Mouse (Mus musculus): ENCODE measurements at regions not wholly inside any gene's neighbourhood (a gene's known extent, or its start where the extent isn't known, plus 50 kb on each side); places are given as distances from the start of the nearest gene placed in this dataset.

- Histone ChIP-seq H3K4me1 (replicated peaks; ENCODE audit: control insufficient read depth in 2 of 2, insufficient read depth in 2 of 2, low read length in 1 of 2) (no peaks in the 10 kb centered on the region), H3K36me3 (replicated peaks; ENCODE audit: control insufficient read depth, insufficient read depth, low read depth) (no peaks in the 10 kb centered on the region), H3K27ac (no peak overlapping the region), H3K9ac (replicated peaks) (no peak overlapping the region), H3K9me3 (ENCODE audit: control insufficient read depth, low read length) (no peaks in the 10 kb centered on the region), H3K27me3 (ENCODE audit: control insufficient read depth, insufficient read depth, low read length) (no peaks in the 10 kb centered on the region), H3K4me2 (ENCODE audit: low read depth) (no peak overlapping the region), H3K4me3 (ENCODE audit: insufficient read depth in 1 of 2, low read depth in 2 of 2, low read length in 2 of 2) (no peak overlapping the region)
- 23% methylated on average over 3 of the region's 3 CpGs for WGBS (ENCODE audit: insufficient replicate concordance)
- TF ChIP-seq EP300 (IDR thresholded peaks at IDR 0.05; ENCODE audit: low read depth): no peak
- no peak; the same call in 1 of the 2 replicates for TF ChIP-seq CTCF (IDR thresholded peaks at IDR 0.05; ENCODE audit: low read depth)
- ATAC-seq (ENCODE audit: insufficient read depth) (no peak), DNase-seq (ENCODE audit: low read depth in 3 of 3, low spot score in 3 of 3) (no peak)
These were observed 223.2 kb downstream of the Rassf9 start for GRCm38 (mm10) chr10:102735207-102735606.

GRCm38 (mm10) chr10:102732420-102732819 is 220.4 kb downstream of the Rassf9 start:
- Histone ChIP-seq H3K4me1 (replicated peaks; ENCODE audit: control insufficient read depth in 2 of 2, insufficient read depth in 2 of 2, low read length in 1 of 2) (no peaks in the 10 kb centered on the region), H3K9me3 (ENCODE audit: control insufficient read depth, low read length) (no peaks in the 10 kb centered on the region), H3K9ac (replicated peaks) (no peak overlapping the region), H3K27me3 (ENCODE audit: control insufficient read depth, insufficient read depth, low read length) (no peaks in the 10 kb centered on the region), H3K36me3 (replicated peaks; ENCODE audit: control insufficient read depth, insufficient read depth, low read depth) (no peaks in the 10 kb centered on the region), H3K4me2 (ENCODE audit: low read depth) (no peak overlapping the region), H3K4me3 (ENCODE audit: insufficient read depth in 1 of 2, low read depth in 2 of 2, low read length in 2 of 2) (no peak overlapping the region), H3K27ac (no peak overlapping the region)
- no peak for DNase-seq (ENCODE audit: low read depth in 3 of 3, low spot score in 3 of 3)
- no peak for ATAC-seq (ENCODE audit: insufficient read depth)
- WGBS (ENCODE audit: insufficient replicate concordance): 46% methylated on average over 6 of the region's 6 CpGs
- TF ChIP-seq EP300 (IDR thresholded peaks at IDR 0.05; ENCODE audit: low read depth) (no peak), CTCF (IDR thresholded peaks at IDR 0.05; ENCODE audit: low read depth) (no peak)

- no peaks in the 10 kb centered on the region for H3K9me3 ChIP-seq (ENCODE audit: control insufficient read depth, low read length)
- no peaks in the 10 kb centered on the region for H3K4me1 ChIP-seq (replicated peaks; ENCODE audit: control insufficient read depth in 2 of 2, insufficient read depth in 2 of 2, low read length in 1 of 2)
- H3K36me3 ChIP-seq (replicated peaks; ENCODE audit: control insufficient read depth, insufficient read depth, low read depth): no peaks in the 10 kb centered on the region
- H3K9ac ChIP-seq (replicated peaks): no peak overlapping the region
- TF ChIP-seq EP300 (IDR thresholded peaks at IDR 0.05; ENCODE audit: low read depth) (no peak), CTCF (IDR thresholded peaks at IDR 0.05; ENCODE audit: low read depth) (no peak)
- H3K4me3 ChIP-seq (ENCODE audit: insufficient read depth in 1 of 2, low read depth in 2 of 2, low read length in 2 of 2): no peak overlapping the region
- DNase-seq (ENCODE audit: low read depth in 3 of 3, low spot score in 3 of 3): no peak
- no peak for ATAC-seq (ENCODE audit: insufficient read depth)
- no peak overlapping the region for H3K27ac ChIP-seq
- 23% methylated on average over 2 of the region's 2 CpGs for WGBS (ENCODE audit: insufficient replicate concordance)
- no peaks in the 10 kb centered on the region for H3K27me3 ChIP-seq (ENCODE audit: control insufficient read depth, insufficient read depth, low read length)
- H3K4me2 ChIP-seq (ENCODE audit: low read depth): no peak overlapping the region
These were observed 200.2 kb downstream of the Rassf9 start for GRCm38 (mm10) chr10:102712263-102712662.

- Histone ChIP-seq H3K27ac (no peak overlapping the region), H3K4me1 (replicated peaks; ENCODE audit: control insufficient read depth in 2 of 2, insufficient read depth in 2 of 2, low read length in 1 of 2) (no peaks in the 10 kb centered on the region), H3K4me2 (ENCODE audit: low read depth) (no peak overlapping the region), H3K36me3 (replicated peaks; ENCODE audit: control insufficient read depth, insufficient read depth, low read depth) (no peaks in the 10 kb centered on the region), H3K4me3 (ENCODE audit: insufficient read depth in 1 of 2, low read depth in 2 of 2, low read length in 2 of 2) (no peak overlapping the region), H3K9ac (replicated peaks) (no peak overlapping the region), H3K9me3 (ENCODE audit: control insufficient read depth, low read length) (no peaks in the 10 kb centered on the region), H3K27me3 (ENCODE audit: control insufficient read depth, insufficient read depth, low read length) (no peaks in the 10 kb centered on the region)
- WGBS (ENCODE audit: insufficient replicate concordance): 61% methylated on average over 3 of the region's 3 CpGs
- no peak for DNase-seq (ENCODE audit: low read depth in 3 of 3, low spot score in 3 of 3)
- TF ChIP-seq EP300 (IDR thresholded peaks at IDR 0.05; ENCODE audit: low read depth): no peak
- ATAC-seq (ENCODE audit: insufficient read depth): no peak
These were observed 193.8 kb downstream of the Rassf9 start for GRCm38 (mm10) chr10:102705848-102706247.

- Histone ChIP-seq H3K36me3 (replicated peaks; ENCODE audit: control insufficient read depth, insufficient read depth, low read depth) (no peaks in the 10 kb centered on the region), H3K27me3 (ENCODE audit: control insufficient read depth, insufficient read depth, low read length) (no peaks in the 10 kb centered on the region), H3K4me3 (ENCODE audit: insufficient read depth in 1 of 2, low read depth in 2 of 2, low read length in 2 of 2) (no peak overlapping the region), H3K9me3 (ENCODE audit: control insufficient read depth, low read length) (no peaks in the 10 kb centered on the region), H3K27ac (no peak overlapping the region), H3K4me2 (ENCODE audit: low read depth) (no peak overlapping the region), H3K4me1 (replicated peaks; ENCODE audit: control insufficient read depth in 2 of 2, insufficient read depth in 2 of 2, low read length in 1 of 2) (no peaks in the 10 kb centered on the region), H3K9ac (replicated peaks) (no peak overlapping the region)
- ATAC-seq (ENCODE audit: insufficient read depth): no peak
- no peak for TF ChIP-seq EP300 (IDR thresholded peaks at IDR 0.05; ENCODE audit: low read depth)
- TF ChIP-seq CTCF (IDR thresholded peaks at IDR 0.05; ENCODE audit: low read depth): no peak
- DNase-seq (ENCODE audit: low read depth in 3 of 3, low spot score in 3 of 3): no peak
- 60% methylated on average over 2 of the region's 2 CpGs for WGBS (ENCODE audit: insufficient replicate concordance)
These were observed 182.8 kb downstream of the Rassf9 start for GRCm38 (mm10) chr10:102694810-102695209.

All from liver, embryonic 14.5 days (tissue).